Mouse (Mus musculus): Measurements from ENCODE around the gene Ralgapa2.

Ralgapa2 gene

GRCm38 (mm10) chr2:146361076-146361475 is 151.1 kb downstream of the Ralgapa2 start:
- no peak for DNase-seq (ENCODE audit: low read depth, low spot score)

DNA sequence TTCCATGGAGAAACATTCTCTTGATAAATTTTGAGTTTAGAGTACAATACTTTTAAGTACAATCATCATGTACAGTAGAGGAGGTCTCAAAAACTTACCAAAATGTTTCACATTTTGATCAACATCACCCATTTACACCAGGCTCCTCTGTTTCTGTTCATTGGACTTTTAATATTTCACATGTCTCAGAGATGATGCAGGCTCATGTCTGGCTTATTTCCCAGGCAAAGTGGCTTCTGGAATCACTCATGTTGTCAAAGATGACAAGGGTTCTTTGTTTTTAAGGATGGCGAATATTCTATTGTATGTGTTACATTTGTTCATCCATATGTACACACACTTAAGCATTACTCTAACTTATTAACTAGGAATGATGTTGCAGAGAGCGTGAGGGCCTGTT is 152.5 kb downstream of the Ralgapa2 start:
- DNase-seq (ENCODE audit: low read depth, low spot score), result no peak

GRCm38 (mm10) chr2:146356524-146356923 is 155.6 kb downstream of the Ralgapa2 start:
- DNase-seq (ENCODE audit: low read depth, low spot score), result peak; percentile 89

DNA sequence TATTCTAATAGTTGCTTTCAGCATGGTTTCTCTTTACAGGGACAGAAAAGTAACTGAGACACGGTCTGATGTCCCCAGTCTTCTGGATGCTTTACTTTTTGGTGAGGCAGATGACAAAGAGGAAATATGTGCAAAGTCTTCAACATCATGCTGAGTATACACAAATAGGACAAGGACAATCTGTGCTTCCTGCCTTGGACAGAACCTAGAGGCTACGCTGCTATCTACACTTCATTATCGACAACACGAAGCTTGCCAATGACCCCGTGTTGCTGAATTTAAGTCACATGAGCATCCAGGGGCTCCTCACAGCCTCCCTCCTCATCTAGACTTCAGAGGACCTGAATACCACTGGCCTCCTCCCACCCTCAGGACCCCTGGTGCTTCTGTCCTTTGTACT is 161.9 kb downstream of the Ralgapa2 start:
- no peak for DNase-seq (ENCODE audit: low read depth, low spot score)

GRCm38 (mm10) chr2:146347942-146348341 is 164.2 kb downstream of the Ralgapa2 start:
- DNase-seq (ENCODE audit: low read depth, low spot score), result peak; percentile 85

DNA sequence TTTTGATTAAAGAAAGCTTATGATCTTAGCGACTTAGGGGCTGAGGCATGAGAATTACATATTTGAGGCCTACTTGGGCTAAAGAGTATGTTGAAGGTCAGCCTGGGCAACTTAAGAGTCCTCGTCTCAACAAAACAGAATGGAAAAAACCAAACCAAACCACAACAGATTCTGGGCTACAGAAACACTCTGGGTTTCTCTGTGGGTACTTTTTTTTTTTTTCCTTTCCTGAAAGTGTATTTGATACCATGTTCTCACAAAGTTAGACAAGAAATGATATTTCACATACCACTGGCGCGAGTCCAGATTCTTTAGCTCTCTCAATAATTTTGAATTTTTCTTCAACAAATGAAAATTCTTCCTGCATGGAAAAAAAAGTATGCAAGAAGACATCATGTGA is 172.1 kb downstream of the Ralgapa2 start:
- no peak for DNase-seq (ENCODE audit: low read depth, low spot score)

GRCm38 (mm10) chr2:146337540-146337939 is 174.6 kb downstream of the Ralgapa2 start:
- peak; percentile 53 for DNase-seq (ENCODE audit: low read depth, low spot score)

- no peak for DNase-seq (ENCODE audit: low read depth, low spot score)
Observed at GRCm38 (mm10) chr2:146331894-146332476, 180.2 kb downstream of the Ralgapa2 start.

DNA sequence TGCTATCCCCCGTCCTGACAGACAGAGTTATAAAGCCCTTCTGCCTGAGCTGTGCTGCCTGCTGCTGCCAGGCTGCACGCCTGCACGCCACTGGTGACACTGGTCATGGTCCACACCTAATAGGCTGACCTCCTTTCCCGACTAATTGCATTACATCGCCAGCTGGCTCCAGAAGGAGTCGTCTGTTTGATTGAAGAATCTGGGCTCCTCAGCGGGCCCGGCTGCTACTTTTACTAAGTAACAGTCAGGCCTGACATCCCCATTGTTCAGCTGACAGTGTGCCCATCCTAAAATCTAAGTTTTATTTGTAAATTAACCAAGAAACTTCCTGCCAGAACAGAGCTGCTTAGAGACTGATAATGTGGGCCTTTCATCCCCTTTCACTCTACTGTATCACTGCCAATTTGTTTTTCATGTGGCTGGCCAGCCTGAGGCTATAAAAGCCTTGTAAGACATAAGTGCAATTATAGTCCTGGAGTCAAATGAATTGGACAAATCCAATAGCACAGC is 181.3 kb downstream of the Ralgapa2 start:
- peak; percentile 82 for DNase-seq (ENCODE audit: low read depth, low spot score)

DNA sequence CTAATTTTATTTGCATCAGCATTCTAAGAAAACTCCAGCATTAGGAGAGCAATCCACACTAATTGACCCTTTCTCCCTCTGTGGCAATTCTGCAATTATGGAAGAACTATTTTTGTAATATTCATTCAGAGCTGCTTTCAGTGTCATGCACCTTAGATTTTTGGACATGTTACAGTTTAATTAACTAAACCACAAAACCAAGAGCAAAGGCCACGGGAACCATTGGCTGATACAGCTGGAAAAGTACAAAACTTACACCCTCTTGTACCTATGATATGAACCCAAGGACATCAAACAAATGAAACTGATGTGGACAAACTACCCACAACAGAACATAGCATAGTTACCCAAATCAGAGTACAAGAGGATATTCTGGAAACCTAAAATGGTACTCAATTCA is 182.0 kb downstream of the Ralgapa2 start:
- DNase-seq (ENCODE audit: low read depth, low spot score), result no peak

- no peak for DNase-seq (ENCODE audit: low read depth, low spot score)
Observed at GRCm38 (mm10) chr2:146326654-146327053, 185.5 kb downstream of the Ralgapa2 start.

DNA sequence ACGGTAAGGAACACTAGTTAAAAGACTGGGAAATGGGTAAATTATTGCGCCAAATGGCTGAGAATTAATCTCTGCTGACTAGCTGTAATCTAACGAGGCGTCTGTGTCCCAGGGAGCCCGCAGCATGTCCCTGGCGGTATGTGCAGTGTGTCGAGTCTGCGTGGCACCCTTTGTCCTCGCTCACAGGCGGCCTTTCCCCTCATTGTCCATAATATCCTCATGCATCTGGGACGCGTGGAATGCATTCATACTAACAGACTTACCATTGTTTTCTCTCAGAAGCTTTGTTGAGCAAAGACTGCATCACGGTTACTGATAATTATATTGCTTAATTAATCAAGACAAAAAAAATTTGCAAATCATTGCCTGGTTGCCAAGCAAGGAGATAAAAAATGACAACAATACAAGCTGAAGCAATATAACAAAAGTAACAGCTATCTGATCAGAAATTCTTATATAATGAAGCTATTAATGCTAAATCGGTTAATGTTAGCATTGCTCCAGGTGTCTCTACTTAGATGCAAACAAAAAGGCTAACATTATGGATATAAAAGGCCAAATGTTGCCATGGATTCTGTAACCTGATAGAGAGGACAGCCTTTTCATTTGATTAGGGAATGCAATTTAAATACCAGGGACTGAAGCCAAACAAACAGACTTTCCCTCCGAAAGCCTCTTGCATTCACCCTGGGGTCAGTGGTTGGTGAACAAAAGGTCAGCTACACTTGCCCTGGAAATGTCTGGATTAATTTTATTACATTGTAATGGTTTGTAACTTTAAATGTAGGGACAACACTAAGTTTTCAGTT is 187.0 kb downstream of the Ralgapa2 start:
- peak; percentile 52 for DNase-seq (ENCODE audit: low read depth, low spot score)

GRCm38 (mm10) chr2:146324140-146324906 is 187.8 kb downstream of the Ralgapa2 start:
- DNase-seq (ENCODE audit: low read depth, low spot score), result no peak

DNA sequence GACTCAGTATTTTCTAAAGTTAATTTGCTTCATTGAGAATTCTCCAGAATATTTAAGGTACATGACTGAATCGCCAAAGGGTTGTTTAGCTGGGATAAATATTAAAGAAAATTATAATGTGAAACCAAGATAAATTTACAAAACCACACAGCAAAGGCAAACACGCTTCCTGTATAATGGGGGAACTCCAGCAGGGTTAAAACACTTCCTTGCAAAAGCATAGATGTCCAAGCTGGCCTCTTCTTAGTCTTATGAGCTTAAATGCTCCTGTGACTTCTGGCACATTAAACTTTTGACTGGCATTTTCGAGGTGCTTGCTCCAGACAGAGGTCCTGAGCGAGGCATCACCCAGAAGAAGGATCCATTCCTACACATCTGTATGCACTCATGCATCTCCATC is 188.6 kb downstream of the Ralgapa2 start:
- no peak for DNase-seq (ENCODE audit: low read depth, low spot score)

DNA sequence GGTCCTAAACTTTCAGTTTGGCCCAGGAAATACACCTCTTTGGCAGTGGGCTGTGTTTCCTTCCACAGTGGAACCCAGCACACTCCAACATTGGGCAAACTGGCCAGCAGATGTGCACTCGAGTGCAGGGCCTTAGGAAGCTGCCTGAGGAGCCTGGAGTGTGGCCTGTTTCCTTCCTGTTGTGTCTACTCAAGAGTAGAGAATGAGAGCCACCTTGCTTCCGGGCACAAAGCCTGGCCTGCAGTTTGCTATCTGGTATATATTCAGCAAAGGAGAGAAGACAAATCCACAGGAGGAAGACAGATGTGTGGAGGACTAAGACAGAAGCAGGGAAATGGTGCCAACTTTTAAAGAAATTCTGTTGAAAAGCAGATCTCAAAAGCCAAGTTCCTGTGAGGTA is 189.4 kb downstream of the Ralgapa2 start:
- peak; percentile 35 for DNase-seq (ENCODE audit: low read depth, low spot score)

- DNase-seq (ENCODE audit: low read depth, low spot score), result no peak
Observed at GRCm38 (mm10) chr2:146322019-146322418, 190.1 kb downstream of the Ralgapa2 start.

GRCm38 (mm10) chr2:146320666-146321065 is 191.5 kb downstream of the Ralgapa2 start:
- DNase-seq (ENCODE audit: low read depth, low spot score), result no peak

- peak; percentile 24 for DNase-seq (ENCODE audit: low read depth, low spot score)
Observed at GRCm38 (mm10) chr2:146314751-146315150, 197.4 kb downstream of the Ralgapa2 start.

DNA sequence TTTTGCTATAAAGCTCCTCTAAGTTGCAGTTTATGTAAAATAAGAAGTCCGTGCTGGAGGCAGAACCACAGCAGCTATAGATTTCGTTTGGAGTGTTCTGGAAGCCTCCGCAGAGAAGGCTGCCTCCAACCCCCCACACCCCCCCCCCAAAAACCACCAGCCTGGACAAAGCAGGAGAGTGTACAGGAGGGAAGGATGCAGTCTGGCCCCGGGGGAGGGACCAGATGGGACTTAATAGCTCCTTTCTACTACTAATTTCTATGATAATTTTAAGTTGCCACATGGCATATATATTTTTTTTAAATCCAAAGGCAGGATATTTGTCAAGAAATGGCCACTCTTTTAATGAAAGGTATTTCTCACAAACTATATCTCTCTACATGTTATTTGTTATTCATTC is 198.3 kb downstream of the Ralgapa2 start:
- no peak for DNase-seq (ENCODE audit: low read depth, low spot score)

DNA sequence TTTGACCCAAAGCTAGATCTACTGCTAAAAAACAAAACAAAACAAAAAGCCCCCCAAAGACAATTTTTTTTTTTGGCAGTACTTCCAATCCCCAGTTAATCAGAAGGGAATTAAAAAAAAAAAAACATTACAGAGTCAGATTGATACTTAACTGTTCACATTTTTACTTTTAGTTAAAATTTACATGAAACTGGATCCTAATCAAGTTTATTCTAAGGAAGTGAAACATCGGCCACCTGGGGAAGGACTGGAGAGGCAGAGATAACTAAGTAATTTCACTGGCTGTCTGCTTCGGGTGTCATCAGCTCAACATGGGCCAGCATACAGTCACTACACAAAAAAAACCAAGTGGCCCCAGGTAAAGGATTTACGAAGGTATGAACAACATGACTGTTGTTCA is 201.4 kb downstream of the Ralgapa2 start:
- DNase-seq (ENCODE audit: low read depth, low spot score), result no peak

GRCm38 (mm10) chr2:146310291-146310690 is 201.9 kb downstream of the Ralgapa2 start:
- peak; percentile 95 for DNase-seq (ENCODE audit: low read depth, low spot score)

DNA sequence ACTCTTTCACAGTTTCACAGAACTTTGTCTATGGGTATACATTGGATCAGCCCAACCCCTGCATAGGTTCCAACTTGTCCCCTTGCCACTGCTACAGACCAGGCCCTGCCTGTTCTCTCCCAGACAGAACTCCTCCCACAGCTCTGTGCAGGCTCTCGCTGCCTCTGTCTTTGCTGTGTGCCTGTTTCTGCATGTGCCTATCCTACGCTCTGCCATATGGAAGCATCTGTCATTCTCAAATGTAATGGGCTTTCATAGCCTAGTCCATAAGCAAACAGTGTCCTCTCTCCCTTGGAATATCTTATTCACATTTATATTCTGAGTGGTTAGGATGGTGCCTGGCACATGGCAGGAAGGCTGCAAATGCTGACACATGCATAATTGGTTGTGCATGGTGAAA is 202.7 kb downstream of the Ralgapa2 start:
- peak; percentile 74 for DNase-seq (ENCODE audit: low read depth, low spot score)
